Mouse (Mus musculus) embryonic facial prominence, embryonic 10.5 days (tissue): ENCODE measurements at regions not wholly inside any gene's neighbourhood (a gene's known extent, or its start where the extent isn't known, plus 50 kb on each side); places are given as distances from the start of the nearest gene placed in this dataset.

ENCODE experiments used
- DNase-seq: peaks from one replicate; pipeline ENCODE4 v3.0.0-alpha.2; 2017; ENCODE audit warnings: low spot score
- H3K27ac ChIP-seq: fragments of 300-500 bp; sonication (generic); replicated peaks from 2 replicates; pipeline ENCODE4 v1.5.1; 2016; ENCODE audit warnings: mild to moderate bottlenecking
- H3K27me3 ChIP-seq: fragments of 300-500 bp; sonication (generic); replicated peaks from 2 replicates; pipeline ENCODE4 v1.6.1; 2016; ENCODE audit warnings: low read depth, mild to moderate bottlenecking; ENCODE audit not compliant: poor library complexity, severe bottlenecking
- H3K36me3 ChIP-seq: fragments of 300-500 bp; sonication (generic); replicated peaks from 2 replicates; pipeline ENCODE4 v1.6.1; 2016; ENCODE audit warnings: mild to moderate bottlenecking, moderate library complexity
- H3K4me1 ChIP-seq: fragments of 300-500 bp; sonication (generic); 2 replicates; pipeline ENCODE4 v1.6.1; 2016
- H3K4me3 ChIP-seq: fragments of 300-500 bp; sonication (generic); 2 replicates; pipeline ENCODE4 v1.5.1; 2016; ENCODE audit warnings: mild to moderate bottlenecking, moderate library complexity
- H3K9me3 ChIP-seq: fragments of 300-500 bp; sonication (generic); 2 replicates; pipeline ENCODE4 v1.6.1; 2016; ENCODE audit warnings: mild to moderate bottlenecking
- WGBS: fragments of 180-500 bp; shearing (Covaris S2); methylation state at CpG from one replicate; pipeline ENCODE4 v1.1.7; 2016; 5-methylcytosine and 5-hydroxymethylcytosine counted together

GRCm38 (mm10) chr14:123219590-123219989 is 235.8 kb upstream of the Tmtc4 start:
- H3K27ac ChIP-seq, result no peak overlapping the region
- no peak for DNase-seq
- H3K9me3 ChIP-seq, result no peaks in the 10 kb centered on the region
- no peaks in the 10 kb centered on the region for H3K36me3 ChIP-seq
- H3K4me3 ChIP-seq, result no peak overlapping the region
- no peaks in the 10 kb centered on the region for H3K27me3 ChIP-seq
- 85% methylated on average over 1 of the region's 1 CpGs for WGBS
- no peaks in the 10 kb centered on the region for H3K4me1 ChIP-seq

- no peak for DNase-seq
- WGBS, result 81% methylated on average over 3 of the region's 3 CpGs
- Histone ChIP-seq H3K27me3 (no peaks in the 10 kb centered on the region), H3K4me1 (no peaks in the 10 kb centered on the region), H3K36me3 (no peaks in the 10 kb centered on the region), H3K9me3 (no peaks in the 10 kb centered on the region), H3K4me3 (no peak overlapping the region), H3K27ac (no peak overlapping the region)
These were observed 226.4 kb upstream of the Tmtc4 start for GRCm38 (mm10) chr14:123210241-123210640.

GRCm38 (mm10) chr14:123202848-123203247 is 219.0 kb upstream of the Tmtc4 start:
- Histone ChIP-seq H3K9me3 (no peaks in the 10 kb centered on the region), H3K4me3 (no peak overlapping the region), H3K36me3 (no peaks in the 10 kb centered on the region), H3K4me1 (no peaks in the 10 kb centered on the region), H3K27me3 (no peaks in the 10 kb centered on the region), H3K27ac (no peak overlapping the region)
- no peak for DNase-seq
- WGBS, result 88% methylated on average over 2 of the region's 2 CpGs

GRCm38 (mm10) chr14:123202313-123202712 is 218.5 kb upstream of the Tmtc4 start:
- DNase-seq, result no peak
- no peaks in the 10 kb centered on the region for H3K9me3 ChIP-seq
- no peak overlapping the region for H3K27ac ChIP-seq
- no peaks in the 10 kb centered on the region for H3K4me1 ChIP-seq
- no peaks in the 10 kb centered on the region for H3K36me3 ChIP-seq
- H3K27me3 ChIP-seq, result no peaks in the 10 kb centered on the region
- no peak overlapping the region for H3K4me3 ChIP-seq
- WGBS, result 88% methylated on average over 4 of the region's 4 CpGs

- WGBS, result 80% methylated on average over 14 of the region's 14 CpGs
- no peaks in the 10 kb centered on the region for H3K4me1 ChIP-seq
- no peaks in the 10 kb centered on the region for H3K27me3 ChIP-seq
- no peaks in the 10 kb centered on the region for H3K36me3 ChIP-seq
- H3K9me3 ChIP-seq, result no peaks in the 10 kb centered on the region
- no peak overlapping the region for H3K4me3 ChIP-seq
- no peak overlapping the region for H3K27ac ChIP-seq
- no peak for DNase-seq
These were observed 217.8 kb upstream of the Tmtc4 start for GRCm38 (mm10) chr14:123201426-123202274.

GRCm38 (mm10) chr14:123199111-123199510 is 215.3 kb upstream of the Tmtc4 start:
- Histone ChIP-seq H3K4me1 (no peaks in the 10 kb centered on the region), H3K9me3 (no peaks in the 10 kb centered on the region), H3K36me3 (no peaks in the 10 kb centered on the region), H3K27me3 (no peaks in the 10 kb centered on the region), H3K27ac (no peak overlapping the region), H3K4me3 (no peak overlapping the region)
- DNase-seq, result no peak
- whole genome bisulfite sequencing, result 79% methylated on average over 3 of the region's 3 CpGs

GRCm38 (mm10) chr14:123192574-123192973 is 208.7 kb upstream of the Tmtc4 start:
- Histone ChIP-seq H3K4me3 (no peak overlapping the region), H3K4me1 (no peaks in the 10 kb centered on the region), H3K9me3 (no peaks in the 10 kb centered on the region), H3K36me3 (no peaks in the 10 kb centered on the region), H3K27ac (no peak overlapping the region), H3K27me3 (no peaks in the 10 kb centered on the region)
- no peak for DNase-seq
- 89% methylated on average over 2 of the region's 2 CpGs for WGBS

- H3K27ac ChIP-seq, result no peak overlapping the region
These were observed 206.9 kb upstream of the Tmtc4 start for GRCm38 (mm10) chr14:123190729-123191128.

GRCm38 (mm10) chr14:123187270-123188058 is 203.6 kb upstream of the Tmtc4 start:
- DNase-seq, result no peak
- Histone ChIP-seq H3K4me3 (no peak overlapping the region), H3K9me3 (no peaks in the 10 kb centered on the region), H3K36me3 (no peaks in the 10 kb centered on the region), H3K27me3 (no peaks in the 10 kb centered on the region), H3K4me1 (no peaks in the 10 kb centered on the region), H3K27ac (no peak overlapping the region)
- 74% methylated on average over 11 of the region's 11 CpGs for WGBS

More at GRCm38 (mm10) chr14:123190729-123191128, 206.9 kb upstream of the Tmtc4 start:
- Histone ChIP-seq H3K4me3 (no peak overlapping the region), H3K9me3 (no peaks in the 10 kb centered on the region), H3K36me3 (no peaks in the 10 kb centered on the region), H3K4me1 (no peaks in the 10 kb centered on the region), H3K27me3 (no peaks in the 10 kb centered on the region)
- DNase-seq, result no peak

GRCm38 (mm10) chr14:123173183-123173582 is 189.3 kb upstream of the Tmtc4 start:
- H3K27me3 ChIP-seq, result no peaks in the 10 kb centered on the region
- H3K4me1 ChIP-seq, result no peaks in the 10 kb centered on the region
- 74% methylated on average over 2 of the region's 2 CpGs for WGBS

GRCm38 (mm10) chr14:123171865-123172264 is 188.0 kb upstream of the Tmtc4 start:
- 34% methylated on average over 1 of the region's 1 CpGs for WGBS
- Histone ChIP-seq H3K27ac (no peak overlapping the region), H3K4me1 (no peaks in the 10 kb centered on the region), H3K4me3 (no peak overlapping the region), H3K36me3 (no peaks in the 10 kb centered on the region), H3K27me3 (no peaks in the 10 kb centered on the region), H3K9me3 (no peaks in the 10 kb centered on the region)
- no peak for DNase-seq

More at GRCm38 (mm10) chr14:123173183-123173582, 189.3 kb upstream of the Tmtc4 start:
- H3K36me3 ChIP-seq, result no peaks in the 10 kb centered on the region
- no peaks in the 10 kb centered on the region for H3K9me3 ChIP-seq
- no peak overlapping the region for H3K27ac ChIP-seq
- no peak overlapping the region for H3K4me3 ChIP-seq
- DNase-seq, result no peak

GRCm38 (mm10) chr14:123163842-123164241 is 180.0 kb upstream of the Tmtc4 start:
- Histone ChIP-seq H3K4me1 (no peaks in the 10 kb centered on the region), H3K36me3 (no peaks in the 10 kb centered on the region), H3K4me3 (no peak overlapping the region), H3K27ac (no peak overlapping the region), H3K9me3 (no peaks in the 10 kb centered on the region), H3K27me3 (no peaks in the 10 kb centered on the region)
- no peak for DNase-seq
- WGBS, result 82% methylated on average over 4 of the region's 4 CpGs
